Mouse (Mus musculus) spleen, adult 2 months (tissue): ENCODE data around the gene Sf3b2.

ENCODE experiments used
- CTCF ChIP-seq: fragments of 200-500 bp; IDR thresholded peaks from 2 replicates; pipeline ENCODE4 v1.5.1; 2011; ENCODE audit warnings: mild to moderate bottlenecking, inconsistent platforms; ENCODE audit not compliant: insufficient read depth, insufficient read length, insufficient replicate concordance; ENCODE audit errors: extremely low read depth
- POLR2A ChIP-seq: fragments of 200-500 bp; IDR thresholded peaks from 2 replicates; pipeline ENCODE4 v1.6.1; 2011; ENCODE audit warnings: low read depth, low read length, inconsistent platforms

DNA sequence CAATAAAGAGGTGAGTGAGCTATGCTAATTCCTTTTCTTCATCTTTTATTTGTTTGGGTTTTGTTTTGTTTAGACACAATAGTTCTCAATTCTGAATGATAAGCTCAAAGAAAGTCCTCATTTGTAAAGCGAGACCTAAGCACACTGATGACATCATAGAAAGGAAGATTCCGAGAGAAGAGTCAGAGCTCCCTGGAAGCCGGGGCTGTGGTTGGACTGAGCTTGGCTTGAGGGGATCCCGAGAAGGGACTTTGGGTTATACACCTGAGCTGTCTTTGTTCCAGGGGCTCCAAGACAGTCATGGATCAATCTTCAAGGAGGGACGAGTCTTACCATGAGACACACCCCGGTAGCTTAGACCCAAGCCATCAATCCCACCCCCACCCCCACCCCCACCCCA is 40.2 kb upstream of the Sf3b2 start, which contains the start of gene Catsper1:
- TF ChIP-seq POLR2A (no peak), CTCF (no peak)
